Mouse (Mus musculus) hindbrain, postnatal 0 days (tissue): Measurements from ENCODE around the gene Fchsd2. TPM values are rescaled to one million over a fixed set of nuclear protein-coding genes. Genes with fewer than 3 reads are reported as not detected.

Experiments
- ATAC-seq: fragments of 200-750 bp; cut with Nextera tagmentation; 2 replicates; pipeline ENCODE4 v1.8.0; 2017; ENCODE audit warnings: mild to moderate bottlenecking, moderate TSS enrichment, moderate library complexity
- DNase-seq: peaks from one replicate; pipeline ENCODE4 v3.0.0-alpha.2; 2015; ENCODE audit warnings: low spot score
- H3K27ac ChIP-seq: fragments of 300-500 bp; sonication (generic); 2 replicates; pipeline ENCODE4 v1.5.1; 2014; ENCODE audit warnings: mild to moderate bottlenecking
- H3K27me3 ChIP-seq: fragments of 300-500 bp; sonication (generic); 2 replicates; pipeline ENCODE4 v1.6.1; 2014; ENCODE audit warnings: low read length, mixed read lengths; ENCODE audit not compliant: insufficient read depth
- H3K36me3 ChIP-seq: fragments of 300-500 bp; sonication (generic); 2 replicates; pipeline ENCODE4 v1.6.1; 2014; ENCODE audit warnings: low read length, mixed read lengths; ENCODE audit not compliant: insufficient read depth
- H3K4me1 ChIP-seq: fragments of 300-500 bp; sonication (generic); 2 replicates; pipeline ENCODE4 v1.6.1; 2014; ENCODE audit warnings: antibody characterized with exemption, low read length, mixed read lengths; ENCODE audit not compliant: insufficient read depth
- H3K4me2 ChIP-seq: fragments of 300-500 bp; sonication (generic); 2 replicates; pipeline ENCODE4 v1.6.1; 2014; ENCODE audit warnings: low read depth, mild to moderate bottlenecking, low read length, moderate library complexity, mixed read lengths
- H3K4me3 ChIP-seq: fragments of 300-500 bp; sonication (generic); 2 replicates; pipeline ENCODE4 v1.5.1; 2014; ENCODE audit warnings: low read length
- H3K9ac ChIP-seq: fragments of 300-500 bp; sonication (generic); replicated peaks from 2 replicates; pipeline ENCODE4 v1.6.1; 2014; ENCODE audit warnings: mild to moderate bottlenecking, low read length, moderate library complexity, mixed read lengths
- H3K9me3 ChIP-seq: fragments of 300-500 bp; sonication (generic); 2 replicates; pipeline ENCODE4 v1.6.1; 2016; ENCODE audit warnings: low read length, mixed read lengths
- CTCF ChIP-seq: IDR thresholded peaks from 2 replicates; pipeline ENCODE4 v1.5.1; 2016; ENCODE audit warnings: antibody characterized with exemption, control low read depth, low read depth
- WGBS: fragments of 180-500 bp; shearing (Covaris S2); extraction: QIAGEN DNeasy Blood & Tissue Kit; methylation state at CpG from one replicate; pipeline ENCODE4 v1.1.7; 2014; 5-methylcytosine and 5-hydroxymethylcytosine counted together
- polyA plus RNA-seq: library from polyadenylated mRNA; unstranded; fragments of >200 nt; fragmentation: Nextera tagmentation; extraction: Ambion mirVana; gene quantifications from 2 replicates; pipeline ENCODE4 v1.2.1, GENCODE M21; 2015
- total RNA-seq: library from RNA; depleted of rRNA; stranded (reverse); fragments of >200 nt; gene quantifications from 2 replicates; pipeline ENCODE4 v1.2.3, GENCODE M21; 2014

Fchsd2 gene
- total and polyA plus RNA-seq, 2 experiments from 2014 or later: 34.2 to 43.1 TPM

GRCm38 (mm10) chr7:101324142-101324962, 231.7 kb downstream of the Fchsd2 start:
- Histone ChIP-seq H3K36me3 (no peaks in the 10 kb centered on the region), H3K9ac (no peak overlapping the region), H3K9me3 (no peaks in the 10 kb centered on the region), H3K4me2 (no peak overlapping the region), H3K4me1 (peaks cover 24% of the 10 kb centered on the region), H3K27me3 (no peaks in the 10 kb centered on the region), H3K4me3 (no peak overlapping the region), H3K27ac (no peak overlapping the region)
- WGBS: 54% methylated on average over 6 of the region's 6 CpGs
- DNase-seq: peak; percentile 51
- ATAC-seq: no peak
- TF ChIP-seq CTCF: no peak

DNA sequence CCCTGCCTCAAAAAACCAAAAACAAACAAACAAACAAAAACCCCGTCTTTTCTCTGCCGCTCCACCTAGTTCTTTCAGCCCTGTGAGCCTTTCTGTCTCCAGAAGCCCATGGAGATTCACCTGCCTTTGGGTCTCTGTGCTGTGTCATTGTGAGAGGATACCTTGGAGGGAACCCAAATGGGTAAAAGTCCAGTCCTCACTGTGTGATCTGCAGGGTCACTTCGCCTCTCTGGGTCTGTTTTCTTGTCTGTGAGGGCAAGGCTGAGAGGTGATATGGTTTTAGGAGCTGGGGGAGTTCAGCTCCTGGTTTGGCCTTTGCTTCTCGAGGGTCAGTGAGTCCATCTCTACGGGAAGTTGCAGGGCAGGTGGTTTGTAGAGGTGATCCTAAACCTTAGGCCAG, 233.3 kb downstream of the Fchsd2 start:
- Histone ChIP-seq H3K36me3 (no peaks in the 10 kb centered on the region), H3K9me3 (no peaks in the 10 kb centered on the region), H3K27me3 (no peaks in the 10 kb centered on the region), H3K4me2 (no peak overlapping the region), H3K9ac (no peak overlapping the region), H3K27ac (no peak overlapping the region), H3K4me3 (no peak overlapping the region), H3K4me1 (peaks cover 32% of the 10 kb centered on the region)
- DNase-seq: no peak
- TF ChIP-seq CTCF: no peak
- 91% methylated on average over 5 of the region's 5 CpGs for WGBS
- no peak for ATAC-seq

GRCm38 (mm10) chr7:101327263-101327662, 234.6 kb downstream of the Fchsd2 start:
- TF ChIP-seq CTCF: no peak
- 74% methylated on average over 5 of the region's 5 CpGs for WGBS
- Histone ChIP-seq H3K9me3 (no peaks in the 10 kb centered on the region), H3K4me2 (no peak overlapping the region), H3K9ac (no peak overlapping the region), H3K27me3 (no peaks in the 10 kb centered on the region), H3K4me1 (peaks cover 24% of the 10 kb centered on the region), H3K27ac (no peak overlapping the region), H3K36me3 (no peaks in the 10 kb centered on the region), H3K4me3 (no peak overlapping the region)
- ATAC-seq (no peak), DNase-seq (no peak)

- no peaks in the 10 kb centered on the region for H3K27me3 ChIP-seq
- no peak overlapping the region for H3K9ac ChIP-seq
- H3K36me3 ChIP-seq: no peaks in the 10 kb centered on the region
- H3K9me3 ChIP-seq: no peaks in the 10 kb centered on the region
- WGBS: 81% methylated on average over 2 of the region's 2 CpGs
- TF ChIP-seq CTCF: no peak
- ATAC-seq: no peak
- DNase-seq: no peak
- no peak overlapping the region for H3K4me2 ChIP-seq
- no peak overlapping the region for H3K27ac ChIP-seq
- H3K4me3 ChIP-seq: no peak overlapping the region
- H3K4me1 ChIP-seq: peaks cover 19% of the 10 kb centered on the region; the same call in 1 of the 2 replicates
Observed at GRCm38 (mm10) chr7:101327786-101328185, 235.1 kb downstream of the Fchsd2 start.

- H3K27me3 ChIP-seq: no peaks in the 10 kb centered on the region
- DNase-seq (peak; percentile 68), ATAC-seq (peak; percentile 72)
- peak; percentile 45 for TF ChIP-seq CTCF
- 43% methylated on average over 4 of the region's 4 CpGs for WGBS
- peaks cover 19% of the 10 kb centered on the region; the same call in 1 of the 2 replicates for H3K4me1 ChIP-seq
- H3K4me3 ChIP-seq: no peak overlapping the region
- H3K9me3 ChIP-seq: no peaks in the 10 kb centered on the region
- H3K9ac ChIP-seq: 0 out of 2 replicates have a peak overlapping the region, but pooled peaks have one; percentile 14
- H3K36me3 ChIP-seq: no peaks in the 10 kb centered on the region
- no peak overlapping the region for H3K4me2 ChIP-seq
- peak overlapping the region; percentile 61 for H3K27ac ChIP-seq
Observed at GRCm38 (mm10) chr7:101328621-101329158, 236.0 kb downstream of the Fchsd2 start.

DNA sequence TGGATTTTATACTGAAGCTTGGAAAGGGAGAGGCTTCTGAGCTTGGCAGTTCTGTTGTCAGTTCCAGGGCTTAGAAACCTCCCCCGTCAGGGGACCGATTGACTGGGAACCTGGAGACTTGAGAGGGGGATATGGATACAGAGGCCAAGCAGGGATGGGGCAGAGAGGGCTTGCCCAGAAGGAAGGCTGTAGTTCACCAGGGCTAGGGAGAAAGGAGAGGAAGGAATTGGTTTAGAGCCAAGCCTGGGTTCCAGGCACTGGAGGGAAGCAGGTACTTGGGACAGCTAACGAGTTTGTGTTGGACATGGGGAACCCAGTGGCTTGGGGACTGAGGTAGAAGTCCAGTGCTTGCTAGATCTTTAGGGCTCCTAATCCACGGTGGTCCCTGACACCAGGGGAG, 236.9 kb downstream of the Fchsd2 start:
- Histone ChIP-seq H3K9ac (no peak overlapping the region), H3K4me1 (peaks cover 19% of the 10 kb centered on the region; the same call in 1 of the 2 replicates), H3K9me3 (no peaks in the 10 kb centered on the region), H3K4me3 (no peak overlapping the region), H3K27me3 (no peaks in the 10 kb centered on the region), H3K4me2 (no peak overlapping the region), H3K36me3 (no peaks in the 10 kb centered on the region), H3K27ac (peak overlapping the region; percentile 61)
- 56% methylated on average over 4 of the region's 4 CpGs for WGBS
- TF ChIP-seq CTCF: no peak
- DNase-seq (peak; percentile 5), ATAC-seq (no peak)
